Mouse (Mus musculus) MEL (cell line): Measurements from ENCODE around the gene Wdr18. TPM values are rescaled to one million over a fixed set of nuclear protein-coding genes. Genes with fewer than 3 reads are reported as not detected.

Source experiments
- DNase-seq: peaks from one replicate; pipeline ENCODE4 v3.0.0; 2011; ENCODE audit warnings: low read depth, low spot score
- H3K27ac ChIP-seq: 2 replicates; pipeline ENCODE4 v1.5.1; 2012; ENCODE audit warnings: low read depth, mild to moderate bottlenecking, control low read depth, low read length, moderate library complexity; ENCODE audit not compliant: control insufficient read depth
- H3K27me3 ChIP-seq, 2 experiments: fragments of 150-350 bp in 1 of 2; sonication (generic) in 1 of 2; 2 replicates each; pipeline ENCODE4 v1.6.1; 2012; ENCODE audit warnings: low read length in 2 of 2, mild to moderate bottlenecking in 2 of 2, improper control_type of control experiment in 1 of 2, moderate library complexity in 1 of 2; ENCODE audit not compliant: insufficient read depth in 2 of 2, control insufficient read depth in 1 of 2
- H3K36me3 ChIP-seq, 2 experiments: 2 replicates each; pipeline ENCODE4 v1.6.1; 2012 to 2014; ENCODE audit warnings: low read length in 2 of 2, improper control_type of control experiment in 1 of 2, inconsistent platforms in 1 of 2, mild to moderate bottlenecking in 1 of 2; ENCODE audit not compliant: insufficient read depth in 2 of 2, control insufficient read depth in 1 of 2
- H3K4me1 ChIP-seq, 2 experiments: fragments of 150-350 bp in 1 of 2; sonication (generic) in 1 of 2; 2 replicates each; pipeline ENCODE4 v1.6.1; 2012; ENCODE audit warnings: low read length in 2 of 2, improper control_type of control experiment in 1 of 2, mild to moderate bottlenecking in 1 of 2; ENCODE audit not compliant: insufficient read depth in 2 of 2, control insufficient read depth in 1 of 2
- H3K4me3 ChIP-seq, 2 experiments: fragments of 150-350 bp in 1 of 2; sonication (generic) in 1 of 2; 2 replicates each; pipeline ENCODE4 v1.5.1; 2012; ENCODE audit warnings: low read depth in 2 of 2, low read length in 2 of 2, mild to moderate bottlenecking in 2 of 2, moderate library complexity in 2 of 2, control low read depth in 1 of 2, improper control_type of control experiment in 1 of 2; ENCODE audit not compliant: control insufficient read depth in 1 of 2, insufficient read depth in 1 of 2
- H3K79me2 ChIP-seq: 2 replicates; pipeline ENCODE4 v1.6.1; 2012; ENCODE audit warnings: mild to moderate bottlenecking, low read length, moderate library complexity; ENCODE audit not compliant: control insufficient read depth, poor library complexity, insufficient read depth
- H3K9ac ChIP-seq: 2 replicates; pipeline ENCODE4 v1.6.1; 2012; ENCODE audit warnings: low read depth, mild to moderate bottlenecking, control low read depth, low read length, moderate library complexity; ENCODE audit not compliant: control insufficient read depth, poor library complexity, severe bottlenecking
- H3K9me3 ChIP-seq: fragments of 150-350 bp; sonication (generic); replicated peaks from 2 replicates; pipeline ENCODE4 v1.6.1; 2012; ENCODE audit warnings: mild to moderate bottlenecking, low read length, improper control_type of control experiment, moderate library complexity; ENCODE audit not compliant: insufficient read depth
- BHLHE40 ChIP-seq: IDR thresholded peaks from 2 replicates; pipeline ENCODE4 v1.6.1; 2012; ENCODE audit warnings: low read depth, mild to moderate bottlenecking, inconsistent platforms, low read length, improper control_type of control experiment, borderline replicate concordance
- CHD1 ChIP-seq: IDR thresholded peaks from 2 replicates; pipeline ENCODE4 v1.6.1; 2012; ENCODE audit warnings: low read depth, mild to moderate bottlenecking, inconsistent platforms, low read length, improper control_type of control experiment
- E2F4 ChIP-seq: IDR thresholded peaks from 2 replicates; pipeline ENCODE4 v1.6.1; 2011; ENCODE audit warnings: low read depth, low read length, improper control_type of control experiment, borderline replicate concordance
- GABPA ChIP-seq: IDR thresholded peaks from 2 replicates; pipeline ENCODE4 v1.6.1; 2012; ENCODE audit warnings: low read depth, mild to moderate bottlenecking, inconsistent platforms, low read length, improper control_type of control experiment, moderate library complexity
- GATA1 ChIP-seq: IDR thresholded peaks from 2 replicates; pipeline ENCODE4 v1.6.1; 2011; ENCODE audit warnings: low read depth, low read length, improper control_type of control experiment
- HCFC1 ChIP-seq: IDR thresholded peaks from 2 replicates; pipeline ENCODE4 v1.6.1; 2012; ENCODE audit warnings: low read depth, mild to moderate bottlenecking, inconsistent platforms, low read length, improper control_type of control experiment, moderate library complexity
- KAT2A ChIP-seq: conservative IDR thresholded peaks from 2 replicates; pipeline ENCODE4 v1.6.1; 2012; ENCODE audit warnings: low read depth, low read length, improper control_type of control experiment, inconsistent platforms
- MAFK ChIP-seq: IDR thresholded peaks from 2 replicates; pipeline ENCODE4 v1.6.1; 2011; ENCODE audit warnings: low read depth, mild to moderate bottlenecking, low read length, improper control_type of control experiment, borderline replicate concordance
- MAX ChIP-seq: IDR thresholded peaks from 2 replicates; pipeline ENCODE4 v1.6.1; 2011; ENCODE audit warnings: low read length, improper control_type of control experiment
- MEF2A ChIP-seq: IDR thresholded peaks from 2 replicates; pipeline ENCODE4 v1.6.1; 2014; ENCODE audit warnings: low read depth, mild to moderate bottlenecking, inconsistent platforms, low read length, improper control_type of control experiment; ENCODE audit not compliant: poor library complexity, insufficient replicate concordance, severe bottlenecking; ENCODE audit errors: extremely low read depth
- MXI1 ChIP-seq: IDR thresholded peaks from 2 replicates; pipeline ENCODE4 v1.6.1; 2011; ENCODE audit warnings: mild to moderate bottlenecking, low read depth, low read length, improper control_type of control experiment
- MYC ChIP-seq: IDR thresholded peaks from 2 replicates; pipeline ENCODE4 v1.6.1; 2011; ENCODE audit warnings: low read depth, mild to moderate bottlenecking, low read length, improper control_type of control experiment, moderate library complexity
- NELFE ChIP-seq: IDR thresholded peaks from 2 replicates; pipeline ENCODE4 v1.6.1; 2011; ENCODE audit warnings: low read depth, low read length, improper control_type of control experiment
- POLR2A ChIP-seq, 2 experiments: IDR thresholded peaks; 2 replicates each; pipeline ENCODE4 v1.6.1; 2011 to 2012; ENCODE audit warnings: low read length in 2 of 2, mild to moderate bottlenecking in 2 of 2, control low read depth in 1 of 2, improper control_type of control experiment in 1 of 2, low read depth in 1 of 2, moderate library complexity in 1 of 2; ENCODE audit not compliant: control insufficient read depth in 1 of 2, insufficient read depth in 1 of 2, poor library complexity in 1 of 2
- POLR2AphosphoS2 ChIP-seq: IDR thresholded peaks from 2 replicates; pipeline ENCODE4 v1.6.1; 2011; ENCODE audit warnings: low read length, improper control_type of control experiment
- POLR2AphosphoS5 ChIP-seq: IDR thresholded peaks from 2 replicates; pipeline ENCODE4 v1.6.1; 2012; ENCODE audit warnings: low read depth, borderline replicate concordance, mild to moderate bottlenecking, inconsistent platforms, low read length, moderate library complexity, mixed read lengths
- SMC3 ChIP-seq: IDR thresholded peaks from 2 replicates; pipeline ENCODE4 v1.6.1; 2011; ENCODE audit warnings: low read depth, low read length, improper control_type of control experiment
- TAL1 ChIP-seq: IDR thresholded peaks from 2 replicates; pipeline ENCODE4 v1.6.1; 2012; ENCODE audit warnings: mild to moderate bottlenecking, inconsistent platforms, low read length, moderate library complexity, mixed read lengths
- TCF12 ChIP-seq: IDR thresholded peaks from 2 replicates; pipeline ENCODE4 v1.6.1; 2014; ENCODE audit warnings: low read depth, mild to moderate bottlenecking, inconsistent platforms, low read length, improper control_type of control experiment, moderate library complexity
- UBTF ChIP-seq: IDR thresholded peaks from 2 replicates; pipeline ENCODE4 v1.6.1; 2012; ENCODE audit warnings: low read depth, mild to moderate bottlenecking, inconsistent platforms, low read length, improper control_type of control experiment, moderate library complexity, borderline replicate concordance; ENCODE audit not compliant: insufficient read depth
- USF2 ChIP-seq, 2 experiments: IDR thresholded peaks; 2 replicates each; pipeline ENCODE4 v1.6.1; 2011 to 2012; ENCODE audit warnings: improper control_type of control experiment in 2 of 2, low read length in 2 of 2, borderline replicate concordance in 1 of 2, inconsistent platforms in 1 of 2, low read depth in 1 of 2, mild to moderate bottlenecking in 1 of 2; ENCODE audit not compliant: insufficient read depth in 1 of 2
- ZC3H11A ChIP-seq: IDR thresholded peaks from 2 replicates; pipeline ENCODE4 v1.6.1; 2012; ENCODE audit warnings: low read depth, mild to moderate bottlenecking, inconsistent platforms, low read length, improper control_type of control experiment
- ZMIZ1 ChIP-seq: IDR thresholded peaks from 2 replicates; pipeline ENCODE4 v1.6.1; 2012; ENCODE audit warnings: low read depth, mild to moderate bottlenecking, inconsistent platforms, low read length, improper control_type of control experiment, moderate library complexity
- ZNF384 ChIP-seq: IDR thresholded peaks from 2 replicates; pipeline ENCODE4 v1.6.1; 2012; ENCODE audit warnings: low read depth, mild to moderate bottlenecking, inconsistent platforms, low read length, improper control_type of control experiment
- polyA plus RNA-seq, 2 experiments: library from polyadenylated mRNA; stranded (reverse) in 1 of 2; unstranded in 1 of 2; fragments of >175 nt in 1 of 2; fragments of >200 nt in 1 of 2; gene quantifications; 2 replicates each; pipeline versions ENCODE4 v1.2.1 to v1.2.4; 2012; ENCODE audit warnings: low replicate concordance in 2 of 2, low read depth in 1 of 2; ENCODE audit not compliant: insufficient read length in 2 of 2, insufficient read depth in 1 of 2, missing spikeins in 1 of 2
- total RNA-seq: library from RNA; depleted of rRNA; stranded (reverse); fragments of 300-350 nt; gene quantifications from 2 replicates; pipeline ENCODE4 v1.2.3, GENCODE M21; 2012

The Wdr18 gene
- total and polyA plus RNA-seq, 3 experiments: 89.5 to 107 TPM; not detected in 1

DNA sequence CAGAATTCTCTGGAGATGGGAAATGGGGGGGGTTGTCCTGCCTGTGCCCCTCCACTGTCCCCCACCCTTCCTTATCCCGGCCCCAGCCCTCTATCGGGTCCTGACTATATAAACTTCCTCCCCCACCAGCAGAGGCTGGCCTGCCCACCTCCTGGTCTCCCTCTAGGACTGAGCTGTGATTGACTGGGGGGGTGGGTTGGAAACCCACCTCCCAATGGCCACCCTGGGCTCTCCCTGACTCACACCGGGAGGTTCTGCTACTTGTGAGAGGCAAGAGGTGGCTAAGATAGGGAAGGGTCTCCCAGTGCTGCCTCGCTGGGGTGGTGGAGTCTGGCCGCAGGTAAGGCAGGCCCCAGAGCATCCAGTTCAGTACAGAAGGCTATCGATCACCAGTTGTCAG is 12.4 kb upstream of the Wdr18 start:
- no peak for DNase-seq
- Histone ChIP-seq H3K9me3 (no peaks in the 10 kb centered on the region), H3K4me1 (no peaks in the 10 kb centered on the region), H3K27ac (no peak overlapping the region), H3K9ac (no peak overlapping the region), H3K36me3 (no peaks in the 10 kb centered on the region), H3K4me3 (no peak overlapping the region), H3K27me3 (no peaks in the 10 kb centered on the region), H3K79me2 (no peaks in the 10 kb centered on the region)
- TF ChIP-seq CHD1 (no peak), SMC3 (no peak), MEF2A (no peak), MAX (no peak), TAL1 (no peak), ZMIZ1 (no peak), MAFK (no peak), TCF12 (no peak), KAT2A (no peak), USF2 (IDR thresholded peaks at IDR 0.05; ENCODE audit: borderline replicate concordance in 1 of 2, insufficient read depth in 1 of 2, low read depth in 1 of 2, low read length in 2 of 2) (no peak), BHLHE40 (no peak), ZNF384 (no peak), GABPA (no peak), GATA1 (no peak), ZC3H11A (no peak), POLR2AphosphoS2 (no peak), UBTF (no peak), POLR2AphosphoS5 (no peak)

- H3K4me1 ChIP-seq: no peaks in the 10 kb centered on the region
- no peak overlapping the region for H3K27ac ChIP-seq
- no peaks in the 10 kb centered on the region for H3K9me3 ChIP-seq
- H3K9ac ChIP-seq: no peak overlapping the region
- DNase-seq: no peak
- TF ChIP-seq MXI1: no peak
- no peak for TF ChIP-seq ZMIZ1
- no peak for TF ChIP-seq ZNF384
- TF ChIP-seq TCF12: no peak
- no peak for TF ChIP-seq MYC
- TF ChIP-seq NELFE: no peak
- TF ChIP-seq HCFC1: no peak
- no peak for TF ChIP-seq POLR2A (IDR thresholded peaks at IDR 0.05; ENCODE audit: control insufficient read depth in 1 of 2, insufficient read depth in 1 of 2, low read depth in 1 of 2, low read length in 2 of 2, poor library complexity in 1 of 2)
- no peak for TF ChIP-seq MAFK
- TF ChIP-seq E2F4: no peak
- TF ChIP-seq MEF2A: no peak
- no peak for TF ChIP-seq TAL1
- H3K36me3 ChIP-seq: no peaks in the 10 kb centered on the region
- no peak overlapping the region for H3K4me3 ChIP-seq
- H3K79me2 ChIP-seq: no peaks in the 10 kb centered on the region
- no peaks in the 10 kb centered on the region for H3K27me3 ChIP-seq
These were observed 10.1 kb upstream of the Wdr18 start for GRCm38 (mm10) chr10:79949873-79950272.
